Mouse (Mus musculus) testis, adult 2 months (tissue): ENCODE results near the gene Stab1. TPM values are rescaled to one million over a fixed set of nuclear protein-coding genes. Genes with fewer than 3 reads are reported as not detected.

Source experiments
- H3K27ac ChIP-seq: fragments of 200-500 bp; 2 replicates; pipeline ENCODE4 v1.5.1; 2012; ENCODE audit warnings: low read depth, low read length; ENCODE audit not compliant: control insufficient read depth, insufficient read depth
- H3K27me3 ChIP-seq: fragments of 200-500 bp; 2 replicates; pipeline ENCODE4 v1.6.1; 2012; ENCODE audit warnings: mild to moderate bottlenecking, low read length, moderate library complexity; ENCODE audit not compliant: control insufficient read depth, insufficient read depth
- H3K36me3 ChIP-seq: fragments of 200-500 bp; 2 replicates; pipeline ENCODE4 v1.6.1; 2012; ENCODE audit warnings: mild to moderate bottlenecking, low read length; ENCODE audit not compliant: control insufficient read depth, insufficient read depth
- H3K4me1 ChIP-seq: fragments of 200-500 bp; 2 replicates; pipeline ENCODE4 v1.6.1; 2012; ENCODE audit warnings: low read length; ENCODE audit not compliant: control insufficient read depth, insufficient read depth
- H3K4me3 ChIP-seq: fragments of 200-500 bp; 2 replicates; pipeline ENCODE4 v1.5.1; 2012; ENCODE audit warnings: low read depth, mild to moderate bottlenecking, low read length, moderate library complexity, mixed read lengths; ENCODE audit not compliant: control insufficient read depth
- CTCF ChIP-seq: fragments of 200-500 bp; IDR thresholded peaks from 2 replicates; pipeline ENCODE4 v1.5.1; 2012; ENCODE audit warnings: low read depth, mild to moderate bottlenecking, inconsistent platforms, low read length, moderate library complexity; ENCODE audit not compliant: control insufficient read depth, insufficient read depth, insufficient replicate concordance
- POLR2A ChIP-seq: fragments of 200-500 bp; IDR thresholded peaks from 2 replicates; pipeline ENCODE4 v1.6.1; 2012; ENCODE audit warnings: low read depth, mild to moderate bottlenecking, inconsistent platforms, low read length, moderate library complexity; ENCODE audit not compliant: control insufficient read depth
- polyA plus RNA-seq: library from polyadenylated mRNA; depleted of rRNA; stranded (reverse); fragments of >200 nt; gene quantifications from 2 replicates; pipeline ENCODE4 v1.2.3, GENCODE M21; 2012

Stab1 gene
- polyA plus RNA-seq, 1 experiment: 8.0 TPM

GRCm38 (mm10) chr14:31182786-31183290, 14.4 kb upstream of the Stab1 start:
- H3K36me3 ChIP-seq: no peaks in the 10 kb centered on the region
- H3K4me3 ChIP-seq: no peak overlapping the region
- no peak for TF ChIP-seq CTCF
- no peak for TF ChIP-seq POLR2A
- H3K27me3 ChIP-seq: no peaks in the 10 kb centered on the region
- H3K4me1 ChIP-seq: no peaks in the 10 kb centered on the region; the same call in 1 of the 2 replicates
- no peak overlapping the region for H3K27ac ChIP-seq

GRCm38 (mm10) chr14:31181512-31181911, 13.1 kb upstream of the Stab1 start:
- Histone ChIP-seq H3K27me3 (no peaks in the 10 kb centered on the region), H3K4me1 (no peaks in the 10 kb centered on the region; the same call in 1 of the 2 replicates), H3K4me3 (no peak overlapping the region), H3K36me3 (no peaks in the 10 kb centered on the region), H3K27ac (no peak overlapping the region; the same call in 1 of the 2 replicates)
- TF ChIP-seq POLR2A (no peak), CTCF (no peak)

- TF ChIP-seq CTCF (no peak), POLR2A (no peak)
- Histone ChIP-seq H3K4me1 (no peaks in the 10 kb centered on the region; the same call in 1 of the 2 replicates), H3K27me3 (no peaks in the 10 kb centered on the region), H3K27ac (no peak overlapping the region), H3K4me3 (no peak overlapping the region), H3K36me3 (no peaks in the 10 kb centered on the region)
Measured at GRCm38 (mm10) chr14:31179677-31180365, 11.4 kb upstream of the Stab1 start.

GRCm38 (mm10) chr14:31177715-31178114, 9.3 kb upstream of the Stab1 start:
- no peaks in the 10 kb centered on the region for H3K27me3 ChIP-seq
- H3K4me3 ChIP-seq: no peak overlapping the region
- TF ChIP-seq CTCF: no peak
- no peak for TF ChIP-seq POLR2A
- H3K27ac ChIP-seq: no peak overlapping the region
- H3K4me1 ChIP-seq: no peaks in the 10 kb centered on the region; the same call in 1 of the 2 replicates
- no peaks in the 10 kb centered on the region for H3K36me3 ChIP-seq

- Histone ChIP-seq H3K36me3 (no peaks in the 10 kb centered on the region), H3K4me3 (no peak overlapping the region)
- TF ChIP-seq POLR2A (no peak), CTCF (no peak)
Measured at GRCm38 (mm10) chr14:31177287-31177686, 8.8 kb upstream of the Stab1 start.

GRCm38 (mm10) chr14:31173537-31173936, 5.1 kb upstream of the Stab1 start:
- no peak overlapping the region for H3K27ac ChIP-seq
- H3K27me3 ChIP-seq: no peaks in the 10 kb centered on the region
- TF ChIP-seq POLR2A: no peak
- H3K4me3 ChIP-seq: no peak overlapping the region
- H3K36me3 ChIP-seq: no peaks in the 10 kb centered on the region
- H3K4me1 ChIP-seq: no peaks in the 10 kb centered on the region

More at GRCm38 (mm10) chr14:31177287-31177686, 8.8 kb upstream of the Stab1 start:
- no peak overlapping the region for H3K27ac ChIP-seq
- H3K27me3 ChIP-seq: no peaks in the 10 kb centered on the region
- H3K4me1 ChIP-seq: no peaks in the 10 kb centered on the region; the same call in 1 of the 2 replicates

GRCm38 (mm10) chr14:31172781-31173455, 4.5 kb upstream of the Stab1 start:
- Histone ChIP-seq H3K27me3 (no peaks in the 10 kb centered on the region), H3K27ac (no peak overlapping the region), H3K36me3 (no peaks in the 10 kb centered on the region)

More at GRCm38 (mm10) chr14:31172781-31173455, 4.5 kb upstream of the Stab1 start:
- Histone ChIP-seq H3K4me1 (no peaks in the 10 kb centered on the region), H3K4me3 (no peak overlapping the region)
- TF ChIP-seq POLR2A: no peak
- TF ChIP-seq CTCF: no peak
